Mouse (Mus musculus) left cerebral cortex, adult 6 months (tissue): ENCODE data around the gene Atg4a-ps. TPM values are rescaled to one million over a fixed set of nuclear protein-coding genes. Genes with fewer than 3 reads are reported as not detected.

Experiments used
- long read RNA-seq, 2 experiments: library from polyadenylated mRNA; unstranded; transcript quantifications; one replicate each; pipeline ENCODE4 v2.0.0; 2019 to 2020
- polyA plus RNA-seq: library from polyadenylated mRNA; unstranded; fragments of <200 nt; fragmentation: Nextera tagmentation; gene quantifications from 2 replicates; pipeline ENCODE4 v1.2.3, GENCODE M21; 2021

Atg4a-ps gene
- not detected in 2 replicates for polyA plus RNA-seq
- long read RNA-seq, experiment 1 = 0 reads
- long read RNA-seq, experiment 2 = 0 reads

DNA sequence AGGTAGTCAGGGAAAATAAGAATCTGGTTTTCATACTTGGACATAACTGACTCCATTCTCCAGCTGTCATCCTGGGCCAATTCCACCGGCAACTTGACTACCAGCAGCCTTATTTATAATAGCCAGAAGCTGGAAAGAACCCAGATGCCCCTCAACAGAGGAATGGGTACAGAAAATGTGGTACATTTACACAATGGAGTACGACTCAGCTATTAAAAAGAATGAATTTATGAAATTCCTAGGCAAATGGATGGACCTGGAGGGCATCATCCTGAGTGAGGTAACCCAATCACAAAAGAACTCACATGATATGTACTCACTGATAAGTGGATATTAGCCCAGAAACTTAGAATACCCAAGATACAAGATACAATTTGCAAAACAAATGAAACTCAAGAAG lies at the start of gene Atg4a-ps:
Gene Atg4a-ps, minus strand, starts transcription at position 101 of the 400 bp plus-strand sequence.

Other genes with a start within 250 kb of the Atg4a-ps start
- gene Syt6, start 70.8 kb downstream of the Atg4a-ps start, polyA plus RNA-seq = 9.2 and 11.1 TPM in 2 replicates
- gene Olfml3, start 91.9 kb upstream of the Atg4a-ps start, polyA plus RNA-seq = 7.6 and 11.1 TPM in 2 replicates
- gene Gm10964, start 93.3 kb upstream of the Atg4a-ps start, polyA plus RNA-seq = not detected in 2 replicates
- 13.4 and 15.6 TPM in 2 replicates for gene Hipk1, start 145.5 kb upstream of the Atg4a-ps start, polyA plus RNA-seq
- gene Dclre1b, start 163.4 kb upstream of the Atg4a-ps start, polyA plus RNA-seq = 3.6 and 5.1 TPM in 2 replicates
- 9.2 and 11.2 TPM in 2 replicates for gene Ap4b1, start 163.5 kb upstream of the Atg4a-ps start, polyA plus RNA-seq
- gene Gm43064, start 163.5 kb upstream of the Atg4a-ps start, polyA plus RNA-seq = not detected in 2 replicates
- not detected in 2 replicates for gene Bcl2l15, start 186.5 kb upstream of the Atg4a-ps start, polyA plus RNA-seq
- 0.54 and 1.0 TPM in 2 replicates for gene Ptpn22, start 213.7 kb upstream of the Atg4a-ps start, polyA plus RNA-seq